Mouse (Mus musculus): ENCODE measurements around the gene Lrrc4c. TPM values are rescaled to one million over a fixed set of nuclear protein-coding genes. Genes with fewer than 3 reads are reported as not detected.

Lrrc4c gene
- polyA plus RNA-seq (2015; fragmentation: Nextera tagmentation; extraction: Ambion mirVana): 20.9 and 24.3 TPM in 2 replicates

- Histone ChIP-seq H3K4me2 (replicated peaks) (peak within 1 kb of the TSS; percentile 82), H3K9ac (replicated peaks) (peak within 1 kb of the TSS; percentile 50), H3K27me3 (no peaks in the 10 kb centered on the region), H3K27ac (replicated peaks) (peak within 1 kb of the TSS; percentile 60), H3K36me3 (no peaks in the 10 kb centered on the region), H3K4me1 (peaks cover 18% of the 10 kb centered on the region), H3K9me3 (no peaks in the 10 kb centered on the region), H3K4me3 (peak within 1 kb of the TSS; percentile 47)
- WGBS: 1% methylated on average over 18 of the region's 18 CpGs
- peak; percentile 87 for ATAC-seq (replicated peaks)
Measured at GRCm38 (mm10) chr2:96317387-96318299, at the start of gene Lrrc4c. Gene Lrrc4c (plus strand): TSS chr2:96318169.

GRCm38 (mm10) chr2:96275061-96275460 lies 42.9 kb upstream of the Lrrc4c start:
- H3K4me3 ChIP-seq: no peak overlapping the region
- H3K9me3 ChIP-seq: no peaks in the 10 kb centered on the region
- H3K9ac ChIP-seq (replicated peaks): no peak overlapping the region
- H3K27me3 ChIP-seq: no peaks in the 10 kb centered on the region
- WGBS: 88% methylated on average over 1 of the region's 1 CpGs
- H3K4me2 ChIP-seq (replicated peaks): no peak overlapping the region
- H3K36me3 ChIP-seq: no peaks in the 10 kb centered on the region
- no peak for ATAC-seq (replicated peaks)
- H3K27ac ChIP-seq (replicated peaks): no peak overlapping the region
- H3K4me1 ChIP-seq: no peaks in the 10 kb centered on the region

GRCm38 (mm10) chr2:96282926-96283325 lies 35.0 kb upstream of the Lrrc4c start:
- 82% methylated on average over 5 of the region's 5 CpGs for WGBS
- no peak overlapping the region for H3K27ac ChIP-seq (replicated peaks)
- no peak for ATAC-seq (replicated peaks)

GRCm38 (mm10) chr2:96287512-96287911 lies 30.5 kb upstream of the Lrrc4c start:
- 49% methylated on average over 4 of the region's 4 CpGs for WGBS
- no peaks in the 10 kb centered on the region for H3K4me1 ChIP-seq
- peak; percentile 96 for ATAC-seq (replicated peaks)
- no peak overlapping the region for H3K9ac ChIP-seq (replicated peaks)
- no peaks in the 10 kb centered on the region for H3K27me3 ChIP-seq
- H3K4me2 ChIP-seq (replicated peaks): no peak overlapping the region
- no peaks in the 10 kb centered on the region for H3K36me3 ChIP-seq
- H3K4me3 ChIP-seq: no peak overlapping the region
- no peaks in the 10 kb centered on the region for H3K9me3 ChIP-seq
- H3K27ac ChIP-seq (replicated peaks): peak overlapping the region; percentile 34; the same call in 1 of the 2 replicates

More at GRCm38 (mm10) chr2:96282926-96283325, 35.0 kb upstream of the Lrrc4c start:
- no peak overlapping the region for H3K9ac ChIP-seq (replicated peaks)
- H3K27me3 ChIP-seq: no peaks in the 10 kb centered on the region
- no peak overlapping the region for H3K4me3 ChIP-seq
- H3K4me1 ChIP-seq: no peaks in the 10 kb centered on the region
- H3K36me3 ChIP-seq: no peaks in the 10 kb centered on the region
- H3K9me3 ChIP-seq: no peaks in the 10 kb centered on the region
- H3K4me2 ChIP-seq (replicated peaks): no peak overlapping the region

- Histone ChIP-seq H3K4me1 (no peaks in the 10 kb centered on the region), H3K9me3 (no peaks in the 10 kb centered on the region), H3K27ac (replicated peaks) (no peak overlapping the region), H3K27me3 (no peaks in the 10 kb centered on the region), H3K9ac (replicated peaks) (no peak overlapping the region), H3K4me3 (no peak overlapping the region), H3K36me3 (no peaks in the 10 kb centered on the region), H3K4me2 (replicated peaks) (no peak overlapping the region)
- WGBS: 10% methylated on average over 1 of the region's 1 CpGs
- ATAC-seq (replicated peaks): no peak
Measured at GRCm38 (mm10) chr2:96290541-96290940, 27.4 kb upstream of the Lrrc4c start.

- no peak for ATAC-seq (replicated peaks)
- Histone ChIP-seq H3K9ac (replicated peaks) (no peak overlapping the region), H3K27me3 (no peaks in the 10 kb centered on the region), H3K4me1 (peaks cover 18% of the 10 kb centered on the region), H3K4me3 (no peak overlapping the region), H3K36me3 (no peaks in the 10 kb centered on the region), H3K27ac (replicated peaks) (no peak overlapping the region), H3K9me3 (no peaks in the 10 kb centered on the region), H3K4me2 (replicated peaks) (no peak overlapping the region)
- WGBS: 3% methylated on average over 5 of the region's 5 CpGs
Measured at GRCm38 (mm10) chr2:96315034-96315433, 2.9 kb upstream of the Lrrc4c start.

GRCm38 (mm10) chr2:96316531-96316930 lies 1.4 kb upstream of the Lrrc4c start:
- no peaks in the 10 kb centered on the region for H3K27me3 ChIP-seq
- no peak overlapping the region for H3K27ac ChIP-seq (replicated peaks)
- peaks cover 18% of the 10 kb centered on the region for H3K4me1 ChIP-seq
- H3K36me3 ChIP-seq: no peaks in the 10 kb centered on the region
- H3K4me3 ChIP-seq: no peak overlapping the region
- no peak for ATAC-seq (replicated peaks)
- WGBS: 30% methylated on average over 1 of the region's 1 CpGs
- no peak overlapping the region for H3K9ac ChIP-seq (replicated peaks)
- H3K9me3 ChIP-seq: no peaks in the 10 kb centered on the region
- H3K4me2 ChIP-seq (replicated peaks): no peak overlapping the region

- H3K4me1 ChIP-seq: peaks cover 18% of the 10 kb centered on the region
- 9% methylated on average over 7 of the region's 7 CpGs for WGBS
- no peak for ATAC-seq (replicated peaks)
- H3K9me3 ChIP-seq: no peaks in the 10 kb centered on the region
- no peaks in the 10 kb centered on the region for H3K27me3 ChIP-seq
- H3K4me3 ChIP-seq: peak overlapping the region; percentile 47
- peak overlapping the region; percentile 82 for H3K4me2 ChIP-seq (replicated peaks)
- H3K27ac ChIP-seq (replicated peaks): peak overlapping the region; percentile 60
- H3K36me3 ChIP-seq: no peaks in the 10 kb centered on the region
- H3K9ac ChIP-seq (replicated peaks): peak overlapping the region; percentile 50; the same call in 1 of the 2 replicates
Measured at GRCm38 (mm10) chr2:96318556-96318955, 587 bp downstream of the Lrrc4c start.

GRCm38 (mm10) chr2:96319201-96319600 lies 1.2 kb downstream of the Lrrc4c start:
- H3K9me3 ChIP-seq: no peaks in the 10 kb centered on the region
- no peaks in the 10 kb centered on the region for H3K27me3 ChIP-seq
- peak; percentile 36; the same call in 1 of the 2 replicates for ATAC-seq (replicated peaks)
- 2% methylated on average over 8 of the region's 8 CpGs for WGBS
- H3K4me3 ChIP-seq: peak overlapping the region; percentile 47
- H3K27ac ChIP-seq (replicated peaks): no peak overlapping the region; the same call in 1 of the 2 replicates
- H3K36me3 ChIP-seq: no peaks in the 10 kb centered on the region
- peak overlapping the region; percentile 82 for H3K4me2 ChIP-seq (replicated peaks)
- peak overlapping the region; percentile 24; the same call in 1 of the 2 replicates for H3K9ac ChIP-seq (replicated peaks)
- peaks cover 18% of the 10 kb centered on the region for H3K4me1 ChIP-seq

GRCm38 (mm10) chr2:96319649-96320048 lies 1.7 kb downstream of the Lrrc4c start:
- Histone ChIP-seq H3K9me3 (no peaks in the 10 kb centered on the region), H3K4me1 (peaks cover 18% of the 10 kb centered on the region), H3K36me3 (no peaks in the 10 kb centered on the region), H3K9ac (replicated peaks) (peak overlapping the region; percentile 24; the same call in 1 of the 2 replicates), H3K4me3 (peak overlapping the region; percentile 47), H3K27me3 (no peaks in the 10 kb centered on the region), H3K27ac (replicated peaks) (no peak overlapping the region; the same call in 1 of the 2 replicates), H3K4me2 (replicated peaks) (peak overlapping the region; percentile 82)
- 31% methylated on average over 6 of the region's 6 CpGs for WGBS
- no peak for ATAC-seq (replicated peaks)

- H3K4me2 ChIP-seq (replicated peaks): no peak overlapping the region
- no peaks in the 10 kb centered on the region for H3K9me3 ChIP-seq
- WGBS: 50% methylated on average over 3 of the region's 3 CpGs
- ATAC-seq (replicated peaks): no peak
- H3K36me3 ChIP-seq: no peaks in the 10 kb centered on the region
- no peak overlapping the region for H3K27ac ChIP-seq (replicated peaks)
- no peaks in the 10 kb centered on the region for H3K27me3 ChIP-seq
- H3K4me3 ChIP-seq: no peak overlapping the region
- H3K9ac ChIP-seq (replicated peaks): no peak overlapping the region
- H3K4me1 ChIP-seq: no peaks in the 10 kb centered on the region
Measured at GRCm38 (mm10) chr2:96334652-96335051, 16.7 kb downstream of the Lrrc4c start.

- Histone ChIP-seq H3K9me3 (no peaks in the 10 kb centered on the region), H3K27me3 (no peaks in the 10 kb centered on the region), H3K9ac (replicated peaks) (no peak overlapping the region), H3K4me1 (no peaks in the 10 kb centered on the region), H3K36me3 (no peaks in the 10 kb centered on the region), H3K4me2 (replicated peaks) (no peak overlapping the region), H3K4me3 (no peak overlapping the region), H3K27ac (replicated peaks) (no peak overlapping the region)
- 77% methylated on average over 1 of the region's 1 CpGs for WGBS
- ATAC-seq (replicated peaks): 0 out of 2 replicates have a peak, but pooled peaks have one; percentile 46
Measured at GRCm38 (mm10) chr2:96337354-96337753, 19.4 kb downstream of the Lrrc4c start.

Data from forebrain, embryonic 15.5 days (tissue).